In genomic region chr14:45323320-45323719, GRCm38 (mm10) we compare ENCODE assay signal across 27 mouse cellular contexts.
"Had no signal": no experiment of that assay in that cellular context is flagged by ENCODE, and none has a peak within 500 bp of the region (broad histone marks: within the 10 kb centered on the region; RNA-seq: fewer than 3 reads in every experiment).

No protein-coding gene starts in this region.

- H3K36me3 ChIP-seq: heart, embryonic 13.5 days; heart, embryonic 15.5 days; hindbrain, embryonic 10.5 days; hindbrain, embryonic 12.5 days; intestine, embryonic 15.5 days; kidney, embryonic 15.5 days; limb, embryonic 12.5 days had no signal

- H3K9ac ChIP-seq: heart, embryonic 13.5 days; heart, embryonic 15.5 days; hindbrain, embryonic 12.5 days; hindbrain, embryonic 14.5 days; intestine, embryonic 15.5 days; kidney, embryonic 15.5 days; limb, embryonic 12.5 days; liver, embryonic 14.5 days; liver, postnatal 0 days had no signal

- H3K4me1 ChIP-seq: intestine, embryonic 15.5 days; kidney, embryonic 15.5 days; limb, embryonic 12.5 days had no signal

- DNase-seq: gastrocnemius, adult 2 months; gastrocnemius, postnatal 10 days; gastrocnemius, postnatal 25 days; heart, adult 2 months; heart, postnatal 4 days; kidney, adult 18-20 months; kidney, adult 8-10 months; kidney, postnatal 14 days; kidney, postnatal 36 days; layer of hippocampus, adult 9-11 months; layer of hippocampus, postnatal 36 days; left cerebral cortex, postnatal 4 days; liver, postnatal 0 days had no signal

- H3K27ac ChIP-seq: gastrocnemius, adult 2 months; heart, adult 2 months; heart, embryonic 13.5 days; heart, embryonic 15.5 days; hindbrain, embryonic 10.5 days; hindbrain, embryonic 12.5 days; hindbrain, embryonic 14.5 days; intestine, embryonic 15.5 days; kidney, embryonic 15.5 days; kidney, postnatal 0 days; limb, embryonic 12.5 days; liver, embryonic 14.5 days had no signal

- H3K27me3 ChIP-seq: heart, embryonic 13.5 days; heart, embryonic 15.5 days; hindbrain, embryonic 12.5 days; intestine, embryonic 15.5 days; kidney, embryonic 15.5 days; limb, embryonic 12.5 days had no signal

- H3K4me2 ChIP-seq: heart, embryonic 11.5 days; heart, embryonic 13.5 days; heart, embryonic 15.5 days; hindbrain, embryonic 12.5 days; hindbrain, embryonic 14.5 days; intestine, embryonic 15.5 days; kidney, embryonic 15.5 days; limb, embryonic 12.5 days had no signal

- ATAC-seq: hindbrain, embryonic 16.5 days; inflammation-experienced regulatory T-cells, adult 6 months; intestine, embryonic 15.5 days; intestine, postnatal 0 days; liver, postnatal 0 days had no signal

- H3K4me3 ChIP-seq: gastrocnemius, adult 2 months; heart, adult 2 months; heart, embryonic 13.5 days; heart, embryonic 15.5 days; hindbrain, embryonic 10.5 days; hindbrain, embryonic 12.5 days; intestine, embryonic 15.5 days; kidney, embryonic 15.5 days; limb, embryonic 12.5 days had no signal

- H3K9me3 ChIP-seq: heart, embryonic 13.5 days; heart, embryonic 15.5 days; hindbrain, embryonic 10.5 days; hindbrain, embryonic 12.5 days; intestine, embryonic 15.5 days; kidney, embryonic 15.5 days; limb, embryonic 12.5 days had no signal
